Mouse (Mus musculus) neural tube, embryonic 11.5 days (tissue): Measurements from ENCODE around the gene Ifnl3. TPM values are rescaled to one million over a fixed set of nuclear protein-coding genes. Genes with fewer than 3 reads are reported as not detected.
"Not testable (repeated sequence)": the region's sequence is repeated elsewhere in the genome, so short reads cannot be mapped to it uniquely, and the experiment has no call there.

Experiments
- ATAC-seq: fragments of 200-750 bp; cut with Nextera tagmentation; 2 replicates; pipeline ENCODE4 v1.8.0; 2017; ENCODE audit warnings: moderate number of reproducible peaks, mild to moderate bottlenecking, moderate TSS enrichment, moderate library complexity; ENCODE audit not compliant: insufficient read depth, low FRiP score, low TSS enrichment
- DNase-seq: peaks from one replicate; pipeline ENCODE4 v3.0.0-alpha.2; 2015; ENCODE audit warnings: low spot score
- H3K27ac ChIP-seq: fragments of 300-500 bp; sonication (generic); 2 replicates; pipeline ENCODE4 v1.5.1; 2014; ENCODE audit warnings: low read depth, mild to moderate bottlenecking, low read length
- H3K27me3 ChIP-seq: fragments of 300-500 bp; sonication (generic); 2 replicates; pipeline ENCODE4 v1.6.1; 2014; ENCODE audit warnings: mild to moderate bottlenecking, low read length, mixed read lengths; ENCODE audit not compliant: control insufficient read depth, insufficient read depth
- H3K36me3 ChIP-seq: fragments of 300-500 bp; sonication (generic); 2 replicates; pipeline ENCODE4 v1.6.1; 2014; ENCODE audit warnings: mild to moderate bottlenecking, low read length, moderate library complexity, mixed read lengths; ENCODE audit not compliant: control insufficient read depth, insufficient read depth
- H3K4me1 ChIP-seq: fragments of 300-500 bp; sonication (generic); 2 replicates; pipeline ENCODE4 v1.6.1; 2014; ENCODE audit warnings: low read length, mixed read lengths; ENCODE audit not compliant: control insufficient read depth, insufficient read depth
- H3K4me2 ChIP-seq: fragments of 300-500 bp; sonication (generic); 2 replicates; pipeline ENCODE4 v1.6.1; 2014; ENCODE audit warnings: low read depth, mild to moderate bottlenecking, moderate library complexity
- H3K4me3 ChIP-seq: fragments of 300-500 bp; sonication (generic); 2 replicates; pipeline ENCODE4 v1.5.1; 2014; ENCODE audit warnings: low read depth, low read length
- H3K9ac ChIP-seq: fragments of 300-500 bp; sonication (generic); 2 replicates; pipeline ENCODE4 v1.6.1; 2014; ENCODE audit warnings: mild to moderate bottlenecking, low read length
- H3K9me3 ChIP-seq: fragments of 300-500 bp; sonication (generic); 2 replicates; pipeline ENCODE4 v1.6.1; 2016; ENCODE audit warnings: low read length; ENCODE audit not compliant: control insufficient read depth
- WGBS: fragments of 180-500 bp; shearing (Covaris S2); extraction: QIAGEN DNeasy Blood & Tissue Kit; methylation state at CpG from one replicate; pipeline ENCODE4 v1.1.7; 2014; 5-methylcytosine and 5-hydroxymethylcytosine counted together
- polyA plus RNA-seq: library from polyadenylated mRNA; unstranded; fragments of >200 nt; fragmentation: Nextera tagmentation; extraction: Ambion mirVana; gene quantifications from 2 replicates; pipeline ENCODE4 v1.2.1, GENCODE M21; 2014

Gene Ifnl3
- not detected in 2 replicates for polyA plus RNA-seq

DNA sequence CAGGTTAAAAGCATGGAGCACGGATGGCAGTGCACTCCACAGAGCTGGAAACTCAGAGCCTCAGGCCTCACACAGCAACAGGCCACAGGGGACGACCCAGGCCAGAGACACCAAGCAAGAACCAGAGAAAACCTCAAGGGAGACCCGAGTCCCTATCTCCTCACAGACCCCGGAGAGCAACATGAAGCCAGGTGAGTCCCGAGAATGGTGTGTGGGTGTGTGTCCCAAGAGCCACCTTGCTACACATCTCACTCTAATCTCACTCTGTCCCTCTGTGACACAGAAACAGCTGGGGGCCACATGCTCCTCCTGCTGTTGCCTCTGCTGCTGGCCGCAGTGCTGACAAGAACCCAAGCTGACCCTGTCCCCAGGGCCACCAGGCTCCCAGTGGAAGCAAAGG is at the start of gene Ifnl3:
TSS of gene Ifnl3 (plus strand) at position 301 of the 400 bp plus-strand sequence.
- not testable (repeated sequence) for H3K27me3 ChIP-seq, H3K9ac ChIP-seq, H3K9me3 ChIP-seq, DNase-seq, H3K36me3 ChIP-seq, H3K4me3 ChIP-seq, ATAC-seq, H3K4me1 ChIP-seq, H3K4me2 ChIP-seq, H3K27ac ChIP-seq
- 75% methylated on average over 5 of the region's 6 CpGs for WGBS

GRCm38 (mm10) chr7:28476191-28476590 is 46.4 kb upstream of the Ifnl3 start:
- no peak overlapping the region for H3K9ac ChIP-seq
- ATAC-seq: no peak
- DNase-seq: no peak
- no peaks in the 10 kb centered on the region for H3K36me3 ChIP-seq
- whole genome bisulfite sequencing: 88% methylated on average over 6 of the region's 6 CpGs
- H3K27me3 ChIP-seq: no peaks in the 10 kb centered on the region
- no peak overlapping the region for H3K4me3 ChIP-seq
- no peaks in the 10 kb centered on the region for H3K4me1 ChIP-seq
- no peak overlapping the region for H3K27ac ChIP-seq
- H3K9me3 ChIP-seq: no peaks in the 10 kb centered on the region
- H3K4me2 ChIP-seq: no peak overlapping the region

DNA sequence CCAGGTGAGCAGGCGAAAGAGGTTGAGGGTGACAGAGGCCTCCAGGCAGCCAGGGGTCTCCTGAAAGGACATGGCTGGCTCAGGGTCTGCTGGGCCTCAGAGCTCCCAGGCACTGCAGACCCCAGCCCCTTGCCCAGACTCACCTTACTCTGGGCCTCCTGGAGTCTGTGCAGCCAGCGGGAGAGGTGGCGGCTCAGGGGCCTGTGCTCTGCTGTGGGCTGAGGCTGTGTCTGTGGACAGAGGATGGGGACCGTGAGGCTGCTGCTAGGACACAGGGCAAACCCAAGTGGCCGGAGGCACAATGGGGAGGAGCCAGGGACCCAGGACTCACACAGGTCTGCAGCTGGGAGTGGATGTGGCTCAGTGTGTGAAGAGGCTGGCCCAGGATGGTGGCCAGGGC is 45.3 kb upstream of the Ifnl3 start:
- H3K4me2 ChIP-seq: no peak overlapping the region
- no peaks in the 10 kb centered on the region for H3K36me3 ChIP-seq
- 87% methylated on average over 5 of the region's 5 CpGs for WGBS
- H3K9ac ChIP-seq: no peak overlapping the region
- H3K4me1 ChIP-seq: no peaks in the 10 kb centered on the region
- no peaks in the 10 kb centered on the region for H3K27me3 ChIP-seq
- no peak for ATAC-seq
- DNase-seq: no peak
- no peak overlapping the region for H3K27ac ChIP-seq
- no peak overlapping the region for H3K4me3 ChIP-seq
- no peaks in the 10 kb centered on the region for H3K9me3 ChIP-seq

DNA sequence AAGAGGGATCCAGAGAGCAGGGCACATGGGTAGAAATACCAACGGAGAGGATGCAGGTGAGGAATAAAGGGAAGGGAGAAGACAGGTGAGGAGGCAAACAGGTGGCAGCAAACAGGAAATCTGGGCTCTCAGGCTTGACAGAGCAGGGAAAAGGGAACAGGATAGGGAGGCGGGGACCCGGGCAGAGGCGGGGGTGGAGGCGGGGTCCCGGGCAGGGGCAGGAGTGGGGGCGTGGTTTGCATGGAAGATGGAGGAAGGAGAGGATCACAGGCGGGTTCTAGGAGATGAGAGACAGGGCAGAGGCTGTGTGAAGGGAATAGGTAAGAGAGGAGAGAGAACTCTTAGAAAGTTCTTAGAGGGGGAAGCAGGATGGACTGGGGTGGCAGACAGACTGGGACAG is 43.8 kb upstream of the Ifnl3 start:
- no peak overlapping the region for H3K4me3 ChIP-seq
- no peaks in the 10 kb centered on the region for H3K36me3 ChIP-seq
- no peak overlapping the region for H3K4me2 ChIP-seq
- no peak for ATAC-seq
- H3K27ac ChIP-seq: no peak overlapping the region
- no peak for DNase-seq
- H3K9me3 ChIP-seq: no peaks in the 10 kb centered on the region
- H3K9ac ChIP-seq: no peak overlapping the region
- no peaks in the 10 kb centered on the region for H3K4me1 ChIP-seq
- no peaks in the 10 kb centered on the region for H3K27me3 ChIP-seq
- 9% methylated on average over 8 of the region's 8 CpGs for WGBS

- WGBS: 87% methylated on average over 11 of the region's 11 CpGs
- Histone ChIP-seq H3K36me3 (no peaks in the 10 kb centered on the region), H3K4me3 (no peak overlapping the region), H3K9ac (no peak overlapping the region), H3K27ac (no peak overlapping the region), H3K27me3 (peaks cover 1% of the 10 kb centered on the region), H3K9me3 (no peaks in the 10 kb centered on the region), H3K4me2 (no peak overlapping the region), H3K4me1 (no peaks in the 10 kb centered on the region; the same call in 1 of the 2 replicates)
- DNase-seq (no peak), ATAC-seq (no peak)
Measured at GRCm38 (mm10) chr7:28482854-28483253, 39.8 kb upstream of the Ifnl3 start.

GRCm38 (mm10) chr7:28484192-28484591 is 38.4 kb upstream of the Ifnl3 start:
- Histone ChIP-seq H3K4me3 (no peak overlapping the region), H3K4me1 (no peaks in the 10 kb centered on the region; the same call in 1 of the 2 replicates), H3K9me3 (no peaks in the 10 kb centered on the region), H3K27ac (no peak overlapping the region), H3K36me3 (no peaks in the 10 kb centered on the region), H3K9ac (no peak overlapping the region), H3K27me3 (peaks cover 3% of the 10 kb centered on the region), H3K4me2 (no peak overlapping the region)
- ATAC-seq: no peak
- DNase-seq: no peak
- WGBS: 19% methylated on average over 4 of the region's 4 CpGs

DNA sequence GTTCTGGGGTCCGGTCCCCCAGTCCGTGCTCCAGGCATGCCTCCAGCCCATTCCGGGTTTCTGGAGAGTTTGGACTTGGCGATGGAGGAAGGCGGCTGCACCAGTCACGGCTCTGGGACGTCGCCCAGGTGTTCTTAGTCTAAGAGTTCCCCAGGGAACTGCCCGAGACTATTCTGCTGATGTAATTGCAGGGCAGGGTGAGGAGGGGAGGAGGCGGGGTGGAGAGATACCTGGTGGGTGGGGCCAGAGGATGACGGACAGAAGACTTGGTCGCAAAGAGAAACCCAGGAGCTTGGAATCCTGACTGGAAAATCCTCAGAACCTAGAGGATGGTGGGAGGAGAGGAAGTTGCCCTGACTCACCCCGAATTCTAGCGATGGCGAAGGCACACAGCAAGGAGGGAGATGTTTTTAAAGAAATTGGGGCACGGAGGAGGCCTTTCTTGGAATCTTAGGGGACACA is 34.6 kb upstream of the Ifnl3 start:
- H3K27ac ChIP-seq: no peak overlapping the region
- H3K4me2 ChIP-seq: peak overlapping the region; percentile 23
- 3% methylated on average over 16 of the region's 16 CpGs for WGBS
- ATAC-seq: no peak
- H3K36me3 ChIP-seq: no peaks in the 10 kb centered on the region
- no peaks in the 10 kb centered on the region; the same call in 1 of the 2 replicates for H3K4me1 ChIP-seq
- H3K4me3 ChIP-seq: no peak overlapping the region
- DNase-seq: no peak
- no peaks in the 10 kb centered on the region for H3K9me3 ChIP-seq
- peaks cover 3% of the 10 kb centered on the region for H3K27me3 ChIP-seq
- no peak overlapping the region for H3K9ac ChIP-seq

DNA sequence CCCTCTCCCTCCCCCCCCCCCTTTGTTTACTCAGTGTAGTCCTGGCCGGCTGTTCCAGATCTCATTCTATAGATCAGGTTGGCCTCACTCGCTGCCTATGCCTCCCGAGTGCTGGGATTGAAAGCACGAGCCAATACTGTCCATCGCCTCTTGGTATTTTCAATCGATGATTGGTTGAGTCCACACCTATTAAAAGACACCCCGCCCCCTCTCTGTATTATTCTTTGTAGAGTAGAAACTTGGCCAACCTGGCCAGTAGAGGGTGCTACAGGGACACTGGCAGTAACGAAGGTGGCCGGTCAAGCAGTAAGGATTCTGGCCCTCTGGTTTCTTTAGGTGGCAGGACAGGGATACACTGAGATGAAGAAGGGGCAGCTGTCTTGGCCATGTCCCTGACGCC is 32.2 kb upstream of the Ifnl3 start:
- DNase-seq (peak; percentile 38), ATAC-seq (no peak)
- Histone ChIP-seq H3K36me3 (no peaks in the 10 kb centered on the region), H3K27ac (no peak overlapping the region), H3K4me3 (no peak overlapping the region), H3K9ac (no peak overlapping the region), H3K4me1 (no peaks in the 10 kb centered on the region; the same call in 1 of the 2 replicates), H3K27me3 (peaks cover 3% of the 10 kb centered on the region), H3K9me3 (no peaks in the 10 kb centered on the region), H3K4me2 (no peak overlapping the region)
- WGBS: 5% methylated on average over 10 of the region's 10 CpGs

DNA sequence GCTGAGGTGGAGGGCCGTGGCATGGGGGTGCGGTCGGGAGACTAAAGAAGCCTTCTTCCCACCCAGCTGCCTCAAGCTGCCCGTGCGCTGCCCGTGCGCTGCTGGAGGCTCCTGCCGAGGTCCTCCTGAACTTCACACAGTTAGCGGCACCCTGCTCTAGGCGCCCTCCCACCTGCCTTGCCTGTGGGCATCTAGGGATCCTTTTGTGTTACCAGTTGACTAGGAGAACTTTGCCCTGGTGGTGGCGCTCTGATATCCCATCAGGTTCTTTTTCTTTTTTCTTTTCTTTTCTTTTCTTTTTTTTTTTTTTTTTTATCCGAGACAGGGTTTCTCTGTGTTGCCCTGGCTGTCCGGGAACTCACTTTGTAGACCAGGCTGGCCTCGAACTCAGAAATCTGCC is 31.7 kb upstream of the Ifnl3 start:
- Histone ChIP-seq H3K4me1 (no peaks in the 10 kb centered on the region; the same call in 1 of the 2 replicates), H3K9me3 (no peaks in the 10 kb centered on the region), H3K27ac (no peak overlapping the region), H3K4me2 (no peak overlapping the region), H3K36me3 (no peaks in the 10 kb centered on the region), H3K27me3 (peaks cover 3% of the 10 kb centered on the region), H3K4me3 (no peak overlapping the region), H3K9ac (no peak overlapping the region)
- ATAC-seq: no peak
- WGBS: 32% methylated on average over 13 of the region's 14 CpGs
- no peak for DNase-seq
